Mouse (Mus musculus): Measurements from ENCODE around the gene Tmem41b.

DNA sequence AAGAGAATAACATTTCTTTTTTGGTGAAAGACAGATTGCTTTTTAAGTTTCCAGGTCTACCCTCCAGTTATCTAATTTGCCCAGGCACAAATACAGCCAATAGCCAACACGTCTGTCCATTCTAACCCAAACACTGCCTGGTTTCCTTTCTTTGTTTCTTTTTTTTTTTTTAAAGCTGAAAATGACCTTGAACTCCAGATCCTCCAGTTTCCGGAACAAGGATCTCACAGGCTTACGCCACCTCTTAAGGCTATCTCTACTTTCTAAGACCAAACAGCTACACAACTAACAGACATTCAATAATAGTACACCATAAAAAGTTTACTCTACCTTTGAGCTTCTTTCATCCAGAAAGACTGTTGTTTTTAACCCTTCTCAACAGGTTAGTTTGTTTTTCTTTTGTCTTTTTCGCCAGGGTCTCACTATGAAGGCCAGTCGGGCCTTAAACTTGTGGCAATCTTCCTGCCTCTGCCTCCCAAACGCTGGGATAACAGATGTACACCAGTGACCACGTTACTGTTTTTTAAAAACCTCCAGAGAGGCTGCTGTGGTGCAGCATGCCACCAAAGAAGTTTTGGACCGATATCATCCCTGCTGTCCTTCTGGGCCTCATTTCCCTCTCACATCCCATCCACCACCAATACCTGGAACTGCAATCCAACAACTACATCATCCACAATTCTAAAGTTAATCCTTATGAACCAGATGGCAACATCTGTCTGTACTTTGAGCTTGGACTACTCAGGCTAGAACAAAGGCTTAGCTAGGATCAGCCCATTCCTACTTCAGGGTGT, 28.5 kb downstream of the Tmem41b start:
- TF ChIP-seq CTCF (IDR thresholded peaks at IDR 0.05; ENCODE audit: extremely low read depth, insufficient read depth, insufficient read length, insufficient replicate concordance): no peak
- TF ChIP-seq POLR2A (IDR thresholded peaks at IDR 0.05; ENCODE audit: low read depth, low read length): no peak

All from spleen, adult 2 months (tissue).